ENCODE assay signal across 20 mouse cellular contexts in the genomic region with DNA sequence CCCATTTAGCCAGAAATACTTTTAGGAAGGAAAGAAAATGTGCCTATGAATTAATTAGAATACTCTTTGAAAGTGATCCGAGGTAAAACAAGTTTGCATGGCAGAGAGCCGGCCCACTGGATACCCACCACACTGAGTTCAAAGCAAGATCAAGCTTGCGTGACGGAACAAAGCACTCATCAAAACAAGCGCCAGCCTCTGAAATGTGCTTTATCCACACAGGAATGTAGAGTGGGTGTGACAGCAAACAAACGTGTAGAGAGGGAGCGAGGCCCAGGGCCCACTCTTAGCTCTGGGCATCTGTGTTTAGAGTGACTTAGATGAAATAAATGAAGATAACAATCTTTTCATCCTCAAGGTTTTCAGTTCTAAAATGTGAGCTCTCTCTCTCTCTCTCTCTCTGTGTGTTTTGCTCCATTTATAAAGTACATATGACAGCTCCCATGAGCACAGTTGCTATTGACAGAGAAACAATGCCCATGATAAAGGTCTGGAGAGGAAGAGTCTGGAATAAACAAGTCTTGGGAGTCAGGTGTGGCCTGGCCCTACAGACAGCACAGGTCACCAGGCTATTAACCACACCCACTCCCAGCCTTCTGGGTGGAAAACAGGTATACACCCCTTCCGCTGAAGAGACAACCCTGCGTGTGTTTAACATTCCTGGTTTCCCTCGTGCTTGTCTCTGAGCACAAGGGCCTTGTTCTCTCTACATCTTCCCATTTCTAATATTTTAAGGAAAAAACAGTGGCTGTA. TPM values are rescaled to one million over a fixed set of nuclear protein-coding genes. Genes with fewer than 3 reads are reported as not detected.
DNase-seq lines count a peak whose midpoint lies in the region; ATAC-seq and TF ChIP-seq lines count a peak whose summit lies in the region.
"Had no signal": no experiment of that assay in that cellular context is flagged by ENCODE, and none has a peak within 500 bp of the region (broad histone marks: within the 10 kb centered on the region; RNA-seq: fewer than 3 reads in every experiment).

No protein-coding gene starts in this region.

- TF ChIP-seq POLR2A in cerebellum, adult 2 months (IDR thresholded peaks at IDR 0.05; ENCODE audit: borderline replicate concordance, insufficient read depth, low read length): no peak

- peak; percentile 48 for DNase-seq in heart, adult 11 months
- DNase-seq in heart, adult 9 months (ENCODE audit: low spot score in 2 of 2): no peak
- peak; percentile 10 for DNase-seq in lung, postnatal 14 days
- DNase-seq in lung, postnatal 4 days: no peak
- no peak for DNase-seq in thymus, postnatal 0 days (ENCODE audit: low spot score)
- no peak for DNase-seq in cerebellum, adult 2 months
- DNase-seq in forebrain, embryonic 11.5 days (ENCODE audit: low spot score): no peak
- DNase-seq: adrenal gland, postnatal 36 days; cerebellum, postnatal 25 days; gastrocnemius, postnatal 36 days; layer of hippocampus, postnatal 36 days; liver, embryonic 13.5 days; right cerebral cortex, postnatal 4 days; thymus, postnatal 36 days had no signal

- H3K9me3 ChIP-seq in intestine, postnatal 0 days (ENCODE audit: control insufficient read depth): no peaks in the 10 kb centered on the region
- no peaks in the 10 kb centered on the region for H3K9me3 ChIP-seq in forebrain, embryonic 11.5 days (ENCODE audit: control insufficient read depth, low read length)
- H3K9me3 ChIP-seq: heart, embryonic 15.5 days; hindbrain, embryonic 13.5 days; limb, embryonic 10.5 days; liver, embryonic 13.5 days; megakaryocyte, embryonic 14.5 days had no signal

- H3K4me2 ChIP-seq in intestine, postnatal 0 days (replicated peaks; ENCODE audit: low read depth): no peak overlapping the region
- H3K4me2 ChIP-seq in forebrain, embryonic 11.5 days (ENCODE audit: low read depth, low read length, severe bottlenecking): no peak overlapping the region
- H3K4me2 ChIP-seq: heart, embryonic 15.5 days; hindbrain, embryonic 13.5 days; liver, embryonic 13.5 days had no signal

- no peak overlapping the region for H3K4me3 ChIP-seq in intestine, postnatal 0 days (ENCODE audit: low read depth, low read length)
- no peak overlapping the region for H3K4me3 ChIP-seq in cerebellum, adult 2 months (replicated peaks; ENCODE audit: insufficient read depth, low read depth, low read length)
- no peak overlapping the region for H3K4me3 ChIP-seq in forebrain, embryonic 11.5 days (ENCODE audit: low read depth, low read length)
- H3K4me3 ChIP-seq: erythroblast, embryonic 14.5 days; heart, embryonic 15.5 days; hindbrain, embryonic 13.5 days; limb, embryonic 10.5 days; liver, embryonic 13.5 days; megakaryocyte, embryonic 14.5 days had no signal

- H3K27ac ChIP-seq in intestine, postnatal 0 days (ENCODE audit: low read depth, low read length): 0 out of 2 replicates have a peak overlapping the region, but pooled peaks have one; percentile 8
- H3K27ac ChIP-seq in cerebellum, adult 2 months (ENCODE audit: insufficient read depth, low read length): no peak overlapping the region
- H3K27ac ChIP-seq in forebrain, embryonic 11.5 days (ENCODE audit: low read depth, low read length): no peak overlapping the region
- H3K27ac ChIP-seq: heart, embryonic 15.5 days; hindbrain, embryonic 13.5 days; limb, embryonic 10.5 days; liver, embryonic 13.5 days had no signal

- 44% methylated on average over 10 of the region's 10 CpGs for WGBS in intestine, postnatal 0 days
- WGBS in cerebellum, adult 2 months: 57% methylated on average over 10 of the region's 10 CpGs
- 52% methylated on average over 10 of the region's 10 CpGs for WGBS in forebrain, embryonic 11.5 days

- ATAC-seq in intestine, postnatal 0 days: peak; percentile 42
- no peak for ATAC-seq in forebrain, embryonic 11.5 days (replicated peaks; ENCODE audit: low FRiP score)

- H3K36me3 ChIP-seq in intestine, postnatal 0 days (ENCODE audit: control insufficient read depth, insufficient read depth): peaks cover 38% of the 10 kb centered on the region
- H3K36me3 ChIP-seq in forebrain, embryonic 11.5 days (ENCODE audit: control insufficient read depth, insufficient read depth, low read length): no peaks in the 10 kb centered on the region; the same call in 1 of the 2 replicates

- no peaks in the 10 kb centered on the region for H3K27me3 ChIP-seq in intestine, postnatal 0 days (replicated peaks; ENCODE audit: control insufficient read depth, insufficient read depth, low read length)
- no peaks in the 10 kb centered on the region for H3K27me3 ChIP-seq in cerebellum, adult 2 months (ENCODE audit: control insufficient read depth, insufficient read depth, low read length)
- H3K27me3 ChIP-seq in forebrain, embryonic 11.5 days (ENCODE audit: control insufficient read depth, insufficient read depth, low read length): no peaks in the 10 kb centered on the region
- H3K27me3 ChIP-seq: heart, embryonic 15.5 days; hindbrain, embryonic 13.5 days; liver, embryonic 13.5 days; megakaryocyte, embryonic 14.5 days had no signal

- no peak overlapping the region for H3K9ac ChIP-seq in intestine, postnatal 0 days (ENCODE audit: low read depth, low read length)
- no peak overlapping the region for H3K9ac ChIP-seq in forebrain, embryonic 11.5 days (ENCODE audit: low read length)
- H3K9ac ChIP-seq: heart, embryonic 15.5 days; hindbrain, embryonic 13.5 days; liver, embryonic 13.5 days had no signal

- no peak for TF ChIP-seq CTCF in intestine, postnatal 0 days (IDR thresholded peaks at IDR 0.05; ENCODE audit: low read depth)
- TF ChIP-seq CTCF in cerebellum, adult 2 months (IDR thresholded peaks at IDR 0.05; ENCODE audit: borderline replicate concordance, insufficient read depth, low read depth, low read length): no peak

- no peaks in the 10 kb centered on the region; the same call in 1 of the 2 replicates for H3K4me1 ChIP-seq in intestine, postnatal 0 days (replicated peaks; ENCODE audit: control insufficient read depth, insufficient read depth, low read length)
- H3K4me1 ChIP-seq in cerebellum, adult 2 months (ENCODE audit: control insufficient read depth, insufficient read depth, low read length): no peaks in the 10 kb centered on the region
- no peaks in the 10 kb centered on the region for H3K4me1 ChIP-seq in forebrain, embryonic 11.5 days (replicated peaks; ENCODE audit: control insufficient read depth, insufficient read depth, low read length)
- H3K4me1 ChIP-seq: hindbrain, embryonic 13.5 days; limb, embryonic 10.5 days had no signal

RNA-seq across cellular contexts. Expression of a gene that starts 8.0 kb away (rescaled TPM):
- 250 and 313 TPM in 2 replicates for polyA plus RNA-seq in intestine, postnatal 0 days (2015; fragmentation: Nextera tagmentation; extraction: Ambion mirVana)
- polyA plus RNA-seq in thymus, postnatal 0 days (2015; fragmentation: Nextera tagmentation; extraction: Ambion mirVana): 12.1 and 14.1 TPM in 2 replicates
- polyA plus RNA-seq in cerebellum, adult 2 months (2012; rRNA removed): 13.7 and 14.0 TPM in 2 replicates
- 10.1 and 12.7 TPM in 2 replicates for polyA plus RNA-seq in forebrain, embryonic 11.5 days (2014; fragmentation: Nextera tagmentation; extraction: Ambion mirVana)

RNA-seq across cellular contexts. Expression of a gene that starts 35.5 kb away (rescaled TPM):
- 1.8 and 2.1 TPM in 2 replicates for polyA plus RNA-seq in intestine, postnatal 0 days (2015; fragmentation: Nextera tagmentation; extraction: Ambion mirVana)
- 0.42 and 0.69 TPM in 2 replicates for polyA plus RNA-seq in thymus, postnatal 0 days (2015; fragmentation: Nextera tagmentation; extraction: Ambion mirVana)
- 0.20 and 0.33 TPM in 2 replicates for polyA plus RNA-seq in cerebellum, adult 2 months (2012; rRNA removed)
- polyA plus RNA-seq in forebrain, embryonic 11.5 days (2014; fragmentation: Nextera tagmentation; extraction: Ambion mirVana): 4.6 and 5.4 TPM in 2 replicates
- polyA plus RNA-seq: erythroblast, embryonic 14.5 days had no signal

Comparison
In these comparisons a context has a peak if more than half of its experiments do, and no peak if none do; other contexts are left out.
1. DNase-seq: peak in heart, adult 11 months (single experiment) and lung, postnatal 14 days (single experiment); none in heart, adult 9 months (0 of 2), lung, postnatal 4 days (0 of 2), thymus, postnatal 0 days (single experiment), cerebellum, adult 2 months (0 of 2) and forebrain, embryonic 11.5 days (single experiment).
2. RNA of a gene that starts 8.0 kb away (polyA plus RNA-seq): 250 to 313 TPM in intestine, postnatal 0 days; 12.1 to 14.1 TPM in thymus, postnatal 0 days, 13.7 to 14.0 TPM in cerebellum, adult 2 months and 10.1 to 12.7 TPM in forebrain, embryonic 11.5 days; every median in the first group is over 10 times any median in the second.